Mouse (Mus musculus): ENCODE measurements around the gene Erc2. TPM values are rescaled to one million over a fixed set of nuclear protein-coding genes. Genes with fewer than 3 reads are reported as not detected.
A peak's percentile ranks its signal among the peaks of the same experiment; 100 is the strongest.

Erc2 gene
- total and polyA plus RNA-seq, 2 experiments from 2014 or later, result 0.11 to 1.7 TPM

- Histone ChIP-seq H3K9ac (replicated peaks; ENCODE audit: low read depth, low read length) (no peak overlapping the region), H3K9me3 (replicated peaks; ENCODE audit: control insufficient read depth, low read length) (no peaks in the 10 kb centered on the region), H3K27me3 (ENCODE audit: control insufficient read depth, insufficient read depth, low read length) (no peaks in the 10 kb centered on the region), H3K4me3 (ENCODE audit: low read depth, low read length) (no peak overlapping the region), H3K36me3 (replicated peaks; ENCODE audit: control insufficient read depth, insufficient read depth, low read length) (no peaks in the 10 kb centered on the region), H3K27ac (ENCODE audit: low read depth) (0 out of 2 replicates have a peak overlapping the region, but pooled peaks have one; percentile 30), H3K4me2 (ENCODE audit: low read depth, low read length) (no peak overlapping the region), H3K4me1 (ENCODE audit: control insufficient read depth, insufficient read depth) (no peaks in the 10 kb centered on the region)
- ATAC-seq (ENCODE audit: insufficient read depth, low read depth) (no peak), DNase-seq (ENCODE audit: low spot score) (no peak)
- TF ChIP-seq CTCF (IDR thresholded peaks at IDR 0.05; ENCODE audit: low read depth) (no peak), EP300 (IDR thresholded peaks at IDR 0.05; ENCODE audit: low read depth) (0 out of 2 replicates have a peak, but pooled peaks have one; percentile 22)
- 14% methylated on average over 4 of the region's 4 CpGs for WGBS
Measured at GRCm38 (mm10) chr14:28181070-28181825, 559.0 kb downstream of the Erc2 start.

GRCm38 (mm10) chr14:28192711-28193364, 570.6 kb downstream of the Erc2 start:
- ATAC-seq (ENCODE audit: insufficient read depth, low read depth), result no peak

GRCm38 (mm10) chr14:28203874-28204273, 581.6 kb downstream of the Erc2 start:
- no peaks in the 10 kb centered on the region for H3K27me3 ChIP-seq (ENCODE audit: control insufficient read depth, insufficient read depth, low read length)
- no peaks in the 10 kb centered on the region for H3K36me3 ChIP-seq (replicated peaks; ENCODE audit: control insufficient read depth, insufficient read depth, low read length)
- no peak overlapping the region for H3K4me2 ChIP-seq (ENCODE audit: low read depth, low read length)
- no peaks in the 10 kb centered on the region for H3K4me1 ChIP-seq (ENCODE audit: control insufficient read depth, insufficient read depth)
- H3K9ac ChIP-seq (replicated peaks; ENCODE audit: low read depth, low read length), result no peak overlapping the region
- H3K9me3 ChIP-seq (replicated peaks; ENCODE audit: control insufficient read depth, low read length), result no peaks in the 10 kb centered on the region
- DNase-seq (ENCODE audit: low spot score) (no peak), ATAC-seq (ENCODE audit: insufficient read depth, low read depth) (no peak)
- TF ChIP-seq CTCF (IDR thresholded peaks at IDR 0.05; ENCODE audit: low read depth) (no peak), EP300 (IDR thresholded peaks at IDR 0.05; ENCODE audit: low read depth) (no peak)
- no peak overlapping the region for H3K27ac ChIP-seq (ENCODE audit: low read depth)
- no peak overlapping the region for H3K4me3 ChIP-seq (ENCODE audit: low read depth, low read length)
- WGBS, result 64% methylated on average over 4 of the region's 4 CpGs

More at GRCm38 (mm10) chr14:28192711-28193364, 570.6 kb downstream of the Erc2 start:
- no peak overlapping the region for H3K4me2 ChIP-seq (ENCODE audit: low read depth, low read length)
- TF ChIP-seq EP300 (IDR thresholded peaks at IDR 0.05; ENCODE audit: low read depth) (no peak), CTCF (IDR thresholded peaks at IDR 0.05; ENCODE audit: low read depth) (no peak)
- H3K27ac ChIP-seq (ENCODE audit: low read depth), result no peak overlapping the region
- H3K36me3 ChIP-seq (replicated peaks; ENCODE audit: control insufficient read depth, insufficient read depth, low read length), result no peaks in the 10 kb centered on the region
- H3K4me3 ChIP-seq (ENCODE audit: low read depth, low read length), result no peak overlapping the region
- no peaks in the 10 kb centered on the region for H3K27me3 ChIP-seq (ENCODE audit: control insufficient read depth, insufficient read depth, low read length)
- H3K4me1 ChIP-seq (ENCODE audit: control insufficient read depth, insufficient read depth), result no peaks in the 10 kb centered on the region
- no peak overlapping the region for H3K9ac ChIP-seq (replicated peaks; ENCODE audit: low read depth, low read length)
- no peaks in the 10 kb centered on the region for H3K9me3 ChIP-seq (replicated peaks; ENCODE audit: control insufficient read depth, low read length)
- 78% methylated on average over 8 of the region's 8 CpGs for WGBS
- DNase-seq (ENCODE audit: low spot score), result no peak

GRCm38 (mm10) chr14:28206303-28206702, 584.1 kb downstream of the Erc2 start:
- Histone ChIP-seq H3K36me3 (replicated peaks; ENCODE audit: control insufficient read depth, insufficient read depth, low read length) (no peaks in the 10 kb centered on the region), H3K9me3 (replicated peaks; ENCODE audit: control insufficient read depth, low read length) (no peaks in the 10 kb centered on the region), H3K9ac (replicated peaks; ENCODE audit: low read depth, low read length) (no peak overlapping the region), H3K27me3 (ENCODE audit: control insufficient read depth, insufficient read depth, low read length) (no peaks in the 10 kb centered on the region), H3K27ac (ENCODE audit: low read depth) (no peak overlapping the region), H3K4me1 (ENCODE audit: control insufficient read depth, insufficient read depth) (no peaks in the 10 kb centered on the region), H3K4me3 (ENCODE audit: low read depth, low read length) (no peak overlapping the region), H3K4me2 (ENCODE audit: low read depth, low read length) (no peak overlapping the region)
- TF ChIP-seq EP300 (IDR thresholded peaks at IDR 0.05; ENCODE audit: low read depth) (no peak), CTCF (IDR thresholded peaks at IDR 0.05; ENCODE audit: low read depth) (no peak)
- 87% methylated on average over 2 of the region's 2 CpGs for WGBS
- no peak for DNase-seq (ENCODE audit: low spot score)
- ATAC-seq (ENCODE audit: insufficient read depth, low read depth), result no peak

- ATAC-seq (ENCODE audit: insufficient read depth, low read depth) (no peak), DNase-seq (ENCODE audit: low spot score) (no peak)
- 77% methylated on average over 6 of the region's 6 CpGs for WGBS
- no peak overlapping the region for H3K4me2 ChIP-seq (ENCODE audit: low read depth, low read length)
- no peak overlapping the region for H3K4me3 ChIP-seq (ENCODE audit: low read depth, low read length)
- 0 out of 2 replicates have a peak, but pooled peaks cover 4% of the 10 kb centered on the region for H3K4me1 ChIP-seq (ENCODE audit: control insufficient read depth, insufficient read depth)
- no peaks in the 10 kb centered on the region for H3K9me3 ChIP-seq (replicated peaks; ENCODE audit: control insufficient read depth, low read length)
- no peak overlapping the region for H3K9ac ChIP-seq (replicated peaks; ENCODE audit: low read depth, low read length)
- H3K27me3 ChIP-seq (ENCODE audit: control insufficient read depth, insufficient read depth, low read length), result no peaks in the 10 kb centered on the region
- no peaks in the 10 kb centered on the region for H3K36me3 ChIP-seq (replicated peaks; ENCODE audit: control insufficient read depth, insufficient read depth, low read length)
- H3K27ac ChIP-seq (ENCODE audit: low read depth), result no peak overlapping the region
- TF ChIP-seq EP300 (IDR thresholded peaks at IDR 0.05; ENCODE audit: low read depth) (no peak), CTCF (IDR thresholded peaks at IDR 0.05; ENCODE audit: low read depth) (no peak)
Measured at GRCm38 (mm10) chr14:28225550-28225949, 603.3 kb downstream of the Erc2 start.
